Mouse (Mus musculus) heart, embryonic 10.5 days (tissue): ENCODE measurements around the gene Pate2. TPM values are rescaled to one million over a fixed set of nuclear protein-coding genes. Genes with fewer than 3 reads are reported as not detected.
A peak's percentile ranks its signal among the peaks of the same experiment; 100 is the strongest.
"Not testable (repeated sequence)": the region's sequence is repeated elsewhere in the genome, so short reads cannot be mapped to it uniquely, and the experiment has no call there.

Source experiments
- DNase-seq: peaks from one replicate; pipeline ENCODE4 v3.0.0-alpha.2; 2017; ENCODE audit warnings: low spot score
- H3K27ac ChIP-seq: fragments of 300-500 bp; sonication (generic); 2 replicates; pipeline ENCODE4 v1.5.1; 2016; ENCODE audit warnings: mild to moderate bottlenecking
- H3K27me3 ChIP-seq: fragments of 300-500 bp; sonication (generic); 2 replicates; pipeline ENCODE4 v1.6.1; 2016; ENCODE audit warnings: mild to moderate bottlenecking; ENCODE audit not compliant: poor library complexity, insufficient read depth, severe bottlenecking
- H3K36me3 ChIP-seq: fragments of 300-500 bp; sonication (generic); 2 replicates; pipeline ENCODE4 v1.6.1; 2016; ENCODE audit warnings: mild to moderate bottlenecking, moderate library complexity
- H3K4me1 ChIP-seq: fragments of 300-500 bp; sonication (generic); 2 replicates; pipeline ENCODE4 v1.6.1; 2016; ENCODE audit warnings: mild to moderate bottlenecking
- H3K4me3 ChIP-seq: fragments of 300-500 bp; sonication (generic); 2 replicates; pipeline ENCODE4 v1.5.1; 2016; ENCODE audit warnings: mild to moderate bottlenecking, moderate library complexity
- H3K9me3 ChIP-seq: fragments of 300-500 bp; sonication (generic); 2 replicates; pipeline ENCODE4 v1.6.1; 2016; ENCODE audit warnings: mild to moderate bottlenecking, moderate library complexity
- WGBS: fragments of 180-500 bp; shearing (Covaris S2); methylation state at CpG from one replicate; pipeline ENCODE4 v1.1.7; 2016; 5-methylcytosine and 5-hydroxymethylcytosine counted together
- polyA plus RNA-seq: library from polyadenylated mRNA; unstranded; fragments of >200 nt; fragmentation: Nextera tagmentation; extraction: Ambion mirVana; gene quantifications from 2 replicates; pipeline ENCODE4 v1.2.1, GENCODE M21; 2016

The Pate2 gene
- polyA plus RNA-seq, 1 experiment from 2014 or later = 0.51 TPM

- Histone ChIP-seq H3K4me1 (peaks cover 17% of the 10 kb centered on the region), H3K27me3 (peaks cover 12% of the 10 kb centered on the region; the same call in 1 of the 2 replicates), H3K9me3 (no peaks in the 10 kb centered on the region), H3K36me3 (peaks cover 37% of the 10 kb centered on the region), H3K27ac (no peak overlapping the region), H3K4me3 (no peak overlapping the region)
- WGBS = 92% methylated on average over 6 of the region's 6 CpGs
- DNase-seq = peak; percentile 63
Observed at GRCm38 (mm10) chr9:35561583-35561982, 8.5 kb upstream of the Pate2 start.

- H3K27ac ChIP-seq = peak overlapping the region; percentile 18; the same call in 1 of the 2 replicates
- peaks cover 14% of the 10 kb centered on the region; the same call in 1 of the 2 replicates for H3K4me1 ChIP-seq
- peak; percentile 66 for DNase-seq
- H3K36me3 ChIP-seq = peaks cover 54% of the 10 kb centered on the region
- 0 out of 2 replicates have a peak overlapping the region, but pooled peaks have one; percentile 8 for H3K4me3 ChIP-seq
- WGBS = 64% methylated on average over 5 of the region's 5 CpGs
- no peaks in the 10 kb centered on the region for H3K27me3 ChIP-seq
- H3K9me3 ChIP-seq = no peaks in the 10 kb centered on the region
Observed at GRCm38 (mm10) chr9:35564536-35565240, 5.4 kb upstream of the Pate2 start.

GRCm38 (mm10) chr9:35567995-35568394 is 2.1 kb upstream of the Pate2 start:
- 88% methylated on average over 3 of the region's 3 CpGs for WGBS
- H3K4me1 ChIP-seq = peaks cover 10% of the 10 kb centered on the region; the same call in 1 of the 2 replicates
- H3K27ac ChIP-seq = no peak overlapping the region
- no peak overlapping the region for H3K4me3 ChIP-seq
- no peak for DNase-seq
- peaks cover 40% of the 10 kb centered on the region for H3K36me3 ChIP-seq
- no peaks in the 10 kb centered on the region for H3K27me3 ChIP-seq
- H3K9me3 ChIP-seq = no peaks in the 10 kb centered on the region

GRCm38 (mm10) chr9:35570663-35571062 is 579 bp downstream of the Pate2 start:
- peaks cover 25% of the 10 kb centered on the region for H3K36me3 ChIP-seq
- H3K4me1 ChIP-seq = peaks cover 9% of the 10 kb centered on the region; the same call in 1 of the 2 replicates
- WGBS = 5% methylated on average over 5 of the region's 5 CpGs
- H3K27me3 ChIP-seq = peaks cover 16% of the 10 kb centered on the region
- DNase-seq = no peak
- peak overlapping the region; percentile 83 for H3K4me3 ChIP-seq
- H3K9me3 ChIP-seq = no peaks in the 10 kb centered on the region
- H3K27ac ChIP-seq = peak overlapping the region; percentile 93

- H3K4me1 ChIP-seq = peaks cover 4% of the 10 kb centered on the region; the same call in 1 of the 2 replicates
- WGBS = 4% methylated on average over 32 of the region's 32 CpGs
- H3K27ac ChIP-seq = no peak overlapping the region
- no peak for DNase-seq
- H3K27me3 ChIP-seq = peaks cover 16% of the 10 kb centered on the region
- peak overlapping the region; percentile 58 for H3K4me3 ChIP-seq
- H3K9me3 ChIP-seq = no peaks in the 10 kb centered on the region
- no peaks in the 10 kb centered on the region for H3K36me3 ChIP-seq
Observed at GRCm38 (mm10) chr9:35574416-35574815, 4.3 kb downstream of the Pate2 start.

- no peaks in the 10 kb centered on the region for H3K4me1 ChIP-seq
- WGBS = 16% methylated on average over 1 of the region's 1 CpGs
- no peaks in the 10 kb centered on the region for H3K36me3 ChIP-seq
- no peak overlapping the region for H3K4me3 ChIP-seq
- no peak overlapping the region for H3K27ac ChIP-seq
- no peak for DNase-seq
- no peaks in the 10 kb centered on the region for H3K9me3 ChIP-seq
- no peaks in the 10 kb centered on the region for H3K27me3 ChIP-seq
Observed at GRCm38 (mm10) chr9:35587674-35588073, 17.6 kb downstream of the Pate2 start.

- no peaks in the 10 kb centered on the region for H3K4me1 ChIP-seq
- no peak overlapping the region for H3K27ac ChIP-seq
- no peak for DNase-seq
- no peaks in the 10 kb centered on the region for H3K27me3 ChIP-seq
- H3K9me3 ChIP-seq = no peaks in the 10 kb centered on the region
- H3K4me3 ChIP-seq = no peak overlapping the region
- WGBS = 10% methylated on average over 2 of the region's 2 CpGs
- H3K36me3 ChIP-seq = no peaks in the 10 kb centered on the region
Observed at GRCm38 (mm10) chr9:35592903-35593302, 22.8 kb downstream of the Pate2 start.

- Histone ChIP-seq H3K4me1 (no peaks in the 10 kb centered on the region), H3K27ac (no peak overlapping the region), H3K4me3 (no peak overlapping the region), H3K36me3 (no peaks in the 10 kb centered on the region), H3K27me3 (no peaks in the 10 kb centered on the region), H3K9me3 (no peaks in the 10 kb centered on the region)
- no peak for DNase-seq
- WGBS = 63% methylated on average over 8 of the region's 8 CpGs
Observed at GRCm38 (mm10) chr9:35607647-35608405, 37.7 kb downstream of the Pate2 start.

- 76% methylated on average over 1 of the region's 1 CpGs for WGBS
- Histone ChIP-seq H3K9me3 (no peaks in the 10 kb centered on the region), H3K27me3 (no peaks in the 10 kb centered on the region), H3K36me3 (no peaks in the 10 kb centered on the region), H3K27ac (no peak within 1 kb of the TSS), H3K4me1 (no peaks in the 10 kb centered on the region), H3K4me3 (no peak within 1 kb of the TSS)
- DNase-seq = no peak
Observed at GRCm38 (mm10) chr9:35611841-35612240, 41.8 kb downstream of the Pate2 start, which contains the start of gene Pate4. Gene Pate4, minus strand, starts transcription at chr9:35611941.

- H3K36me3 ChIP-seq = no peaks in the 10 kb centered on the region
- H3K4me1 ChIP-seq = no peaks in the 10 kb centered on the region
- 25% methylated on average over 2 of the region's 2 CpGs for WGBS
- no peaks in the 10 kb centered on the region for H3K9me3 ChIP-seq
- no peak overlapping the region for H3K27ac ChIP-seq
- H3K27me3 ChIP-seq = no peaks in the 10 kb centered on the region
- no peak overlapping the region for H3K4me3 ChIP-seq
- DNase-seq = no peak
Observed at GRCm38 (mm10) chr9:35614005-35614404, 43.9 kb downstream of the Pate2 start.

GRCm38 (mm10) chr9:35616784-35617183 is 46.7 kb downstream of the Pate2 start:
- 73% methylated on average over 2 of the region's 2 CpGs for WGBS
- H3K36me3 ChIP-seq, H3K27me3 ChIP-seq, H3K27ac ChIP-seq, H3K4me1 ChIP-seq, H3K9me3 ChIP-seq, H3K4me3 ChIP-seq, DNase-seq: not testable (repeated sequence)

- Histone ChIP-seq H3K4me1 (no peaks in the 10 kb centered on the region), H3K27ac (no peak overlapping the region), H3K4me3 (no peak overlapping the region), H3K27me3 (no peaks in the 10 kb centered on the region), H3K36me3 (no peaks in the 10 kb centered on the region), H3K9me3 (no peaks in the 10 kb centered on the region)
- no peak for DNase-seq
- 79% methylated on average over 1 of the region's 1 CpGs for WGBS
Observed at GRCm38 (mm10) chr9:35632981-35633380, 62.9 kb downstream of the Pate2 start.

- no peak for DNase-seq
- no peak within 1 kb of the TSS for H3K27ac ChIP-seq
- no peaks in the 10 kb centered on the region for H3K4me1 ChIP-seq
- 0 out of 2 replicates have a peak, but pooled peaks cover 5% of the 10 kb centered on the region for H3K9me3 ChIP-seq
- H3K4me3 ChIP-seq = no peak within 1 kb of the TSS
- no peaks in the 10 kb centered on the region for H3K36me3 ChIP-seq
- H3K27me3 ChIP-seq = no peaks in the 10 kb centered on the region
- WGBS = 63% methylated on average over 1 of the region's 1 CpGs
Observed at GRCm38 (mm10) chr9:35648102-35648501, 78.0 kb downstream of the Pate2 start, which contains the start of gene Pate3. Gene Pate3, minus strand, starts transcription at chr9:35648202.
